Mouse (Mus musculus) E14TG2a.4 (cell line): ENCODE data around the gene Hist1h2ba.

ENCODE experiments used
- H3K27me3 ChIP-seq: 2 replicates; pipeline ENCODE4 v1.6.1; 2014; ENCODE audit warnings: low read length, control low read depth; ENCODE audit not compliant: insufficient read depth
- H3K36me3 ChIP-seq: 2 replicates; pipeline ENCODE4 v1.6.1; 2014; ENCODE audit warnings: low read length, control low read depth; ENCODE audit not compliant: insufficient read depth
- H3K4me1 ChIP-seq: replicated peaks from 2 replicates; pipeline ENCODE4 v1.6.1; 2014; ENCODE audit warnings: low read depth, low read length, control low read depth
- H3K4me3 ChIP-seq: replicated peaks from 2 replicates; pipeline ENCODE4 v1.5.1; 2014; ENCODE audit warnings: mild to moderate bottlenecking, low read length
- H3K9me3 ChIP-seq: 2 replicates; pipeline ENCODE4 v1.6.1; 2014; ENCODE audit warnings: low read length, control low read depth
- CTCF ChIP-seq: conservative IDR thresholded peaks from 2 replicates; pipeline ENCODE4 v1.5.1; 2014; ENCODE audit warnings: low read length
- NANOG ChIP-seq: IDR thresholded peaks from 2 replicates; pipeline ENCODE4 v1.6.1; 2014; ENCODE audit warnings: borderline replicate concordance, low read length, mixed read lengths
- POU5F1 ChIP-seq: IDR thresholded peaks from 2 replicates; pipeline ENCODE4 v1.6.1; 2014; ENCODE audit warnings: low read length, borderline replicate concordance

Hist1h2ba gene

DNA sequence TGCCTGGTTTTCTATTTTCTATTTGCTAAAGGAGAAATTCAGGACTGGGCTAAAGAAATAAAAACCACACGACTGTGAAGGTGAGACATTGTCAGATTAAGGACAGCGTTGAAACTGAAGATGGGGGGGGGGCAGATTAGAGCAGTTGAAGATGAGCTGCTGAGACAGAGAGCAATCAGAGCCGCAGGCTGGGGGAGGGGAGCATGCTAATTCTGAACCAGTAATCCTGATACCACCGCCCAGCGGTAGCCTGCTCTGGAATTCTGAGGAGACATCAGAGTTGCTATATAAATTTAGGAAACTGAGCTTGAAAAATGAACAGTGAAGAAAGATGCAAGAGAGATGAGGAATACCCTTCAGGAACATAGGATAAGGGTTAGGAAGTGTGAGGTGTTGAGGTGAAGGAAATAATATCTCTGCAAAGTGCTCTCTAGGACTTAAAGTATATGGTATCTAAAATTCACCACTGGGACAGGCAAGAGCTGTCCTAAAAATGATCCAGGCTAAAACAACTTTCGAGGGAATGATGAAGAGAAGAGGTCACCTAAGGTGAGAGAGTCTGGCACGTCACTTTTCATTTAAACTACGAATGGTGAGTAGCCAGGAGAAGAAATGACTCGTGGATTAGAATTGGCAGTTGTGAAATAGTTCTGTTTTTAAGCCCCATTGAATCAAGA lies 41.2 kb downstream of the Hist1h2ba start:
- H3K27me3 ChIP-seq, result no peaks in the 10 kb centered on the region
- H3K36me3 ChIP-seq, result no peaks in the 10 kb centered on the region
- no peaks in the 10 kb centered on the region for H3K4me1 ChIP-seq
- no peaks in the 10 kb centered on the region for H3K9me3 ChIP-seq
- no peak for TF ChIP-seq POU5F1
- no peak for TF ChIP-seq NANOG
- no peak for TF ChIP-seq CTCF
- no peak overlapping the region for H3K4me3 ChIP-seq

DNA sequence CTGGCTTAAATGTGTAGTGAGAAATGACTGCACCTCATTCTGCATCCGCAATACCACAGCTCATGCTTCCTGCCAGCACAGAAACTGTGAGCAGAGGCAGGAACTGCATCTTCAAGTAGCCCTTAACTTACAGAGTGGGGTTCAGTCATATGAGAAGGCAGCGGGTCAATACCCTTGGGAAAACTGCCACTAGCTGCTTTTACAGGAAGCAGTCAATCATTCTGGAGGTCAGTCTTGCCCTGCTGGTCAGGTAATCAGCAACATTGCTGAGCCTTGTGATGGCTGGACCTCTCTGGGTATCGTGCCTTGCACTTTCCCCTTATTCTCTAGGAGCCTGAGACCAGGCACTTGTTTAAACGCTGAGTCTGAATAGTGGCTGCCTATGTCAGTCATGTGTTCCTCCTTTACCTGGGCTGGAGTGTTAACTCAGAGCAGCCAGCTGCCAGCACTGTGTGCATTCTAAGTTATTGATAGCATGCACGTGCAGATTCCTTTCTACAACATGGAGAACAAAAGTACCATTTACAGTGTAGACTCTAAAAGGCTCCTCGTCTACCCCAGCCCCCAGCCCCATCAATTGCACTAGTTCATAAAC lies 44.8 kb downstream of the Hist1h2ba start:
- H3K27me3 ChIP-seq, result no peaks in the 10 kb centered on the region
- no peaks in the 10 kb centered on the region for H3K4me1 ChIP-seq
- no peak overlapping the region for H3K4me3 ChIP-seq
- no peak for TF ChIP-seq POU5F1
- no peaks in the 10 kb centered on the region for H3K36me3 ChIP-seq
- H3K9me3 ChIP-seq, result no peaks in the 10 kb centered on the region

DNA sequence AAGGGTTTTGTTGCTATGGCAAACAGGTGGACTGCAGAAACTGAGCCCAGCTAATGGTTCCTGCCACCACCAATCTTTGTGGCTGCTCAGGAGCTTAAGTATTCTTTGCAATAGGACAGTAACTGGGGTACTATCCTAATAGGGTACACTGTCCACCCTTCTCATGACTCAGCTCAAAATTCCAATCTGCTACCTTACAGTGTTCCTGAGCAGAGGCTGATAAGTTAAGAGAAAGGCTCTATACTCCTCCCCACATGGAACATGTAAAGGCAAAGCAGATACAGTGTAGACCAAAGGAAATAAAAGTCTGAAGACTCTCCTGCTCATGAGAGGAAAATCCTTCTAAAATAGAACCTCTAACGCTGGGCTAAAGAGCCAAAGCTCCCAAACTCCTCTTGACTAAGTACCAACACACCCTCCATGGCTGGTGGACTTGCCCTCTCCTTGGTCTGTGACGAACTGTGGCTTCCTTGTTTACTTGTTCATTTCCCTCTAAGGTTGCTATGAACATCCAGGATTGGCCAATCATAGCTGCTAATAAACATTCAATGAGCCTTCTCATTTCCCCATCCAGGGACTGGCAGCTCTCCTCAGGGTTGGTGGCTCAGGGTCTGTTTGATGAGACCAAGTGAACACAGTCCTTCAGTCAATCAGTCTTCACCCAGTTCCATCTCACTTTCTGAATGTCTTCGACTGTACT lies 46.8 kb downstream of the Hist1h2ba start:
- H3K4me3 ChIP-seq, result no peak overlapping the region
- no peaks in the 10 kb centered on the region for H3K36me3 ChIP-seq
- TF ChIP-seq POU5F1 (no peak), CTCF (no peak), NANOG (no peak)
- H3K4me1 ChIP-seq, result no peaks in the 10 kb centered on the region
- H3K9me3 ChIP-seq, result no peaks in the 10 kb centered on the region
- H3K27me3 ChIP-seq, result no peaks in the 10 kb centered on the region

DNA sequence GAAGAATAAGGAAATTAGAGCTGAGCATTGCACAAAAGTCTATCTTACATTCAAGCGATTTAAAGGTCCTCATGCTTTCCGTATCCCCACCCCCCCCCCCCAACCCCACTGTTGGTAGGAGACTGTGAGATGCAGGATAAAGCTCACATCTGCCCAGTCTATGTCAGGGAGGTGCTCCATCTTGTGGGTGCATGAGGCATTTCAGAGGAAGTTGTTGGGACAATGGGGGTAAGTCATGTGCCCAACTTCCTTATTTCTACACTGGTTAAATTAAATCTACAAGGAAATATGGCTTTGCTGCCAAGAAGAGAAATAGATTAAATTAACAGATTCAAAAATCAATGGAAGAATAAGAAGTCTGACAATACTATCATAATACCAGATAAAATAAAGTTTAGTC lies 48.4 kb downstream of the Hist1h2ba start:
- Histone ChIP-seq H3K36me3 (no peaks in the 10 kb centered on the region), H3K4me3 (no peak overlapping the region), H3K4me1 (no peaks in the 10 kb centered on the region), H3K9me3 (no peaks in the 10 kb centered on the region), H3K27me3 (no peaks in the 10 kb centered on the region)
- TF ChIP-seq CTCF (peak; percentile 33), POU5F1 (no peak)
